Mouse (Mus musculus) forebrain, postnatal 0 days (tissue): Measurements from ENCODE around the gene Slit1. TPM values are rescaled to one million over a fixed set of nuclear protein-coding genes. Genes with fewer than 3 reads are reported as not detected.
A peak's percentile ranks its signal among the peaks of the same experiment; 100 is the strongest.

Experiments used
- ATAC-seq: fragments of 200-750 bp; cut with Nextera tagmentation; 2 replicates; pipeline ENCODE4 v1.8.0; 2017; ENCODE audit warnings: mild to moderate bottlenecking, moderate library complexity
- DNase-seq: peaks from one replicate; pipeline ENCODE4 v3.0.0-alpha.2; 2015
- H3K27ac ChIP-seq: fragments of 300-500 bp; sonication (generic); 2 replicates; pipeline ENCODE4 v1.5.1; 2014; ENCODE audit warnings: low read depth, mild to moderate bottlenecking, antibody characterized with exemption, low read length, moderate library complexity, mixed read lengths
- H3K27me3 ChIP-seq: fragments of 300-500 bp; sonication (generic); 2 replicates; pipeline ENCODE4 v1.6.1; 2014; ENCODE audit warnings: mild to moderate bottlenecking, low read length, mixed read lengths; ENCODE audit not compliant: insufficient read depth
- H3K36me3 ChIP-seq: fragments of 300-500 bp; sonication (generic); 2 replicates; pipeline ENCODE4 v1.6.1; 2014; ENCODE audit warnings: mild to moderate bottlenecking, moderate library complexity; ENCODE audit not compliant: insufficient read depth
- H3K4me1 ChIP-seq: fragments of 300-500 bp; sonication (generic); 2 replicates; pipeline ENCODE4 v1.6.1; 2014; ENCODE audit warnings: antibody characterized with exemption; ENCODE audit not compliant: insufficient read depth
- H3K4me2 ChIP-seq: fragments of 300-500 bp; sonication (generic); 2 replicates; pipeline ENCODE4 v1.6.1; 2014; ENCODE audit warnings: low read depth, mild to moderate bottlenecking, moderate library complexity
- H3K4me3 ChIP-seq: fragments of 300-500 bp; sonication (generic); 2 replicates; pipeline ENCODE4 v1.5.1; 2014; ENCODE audit warnings: low read depth, low read length, mixed read lengths
- H3K9ac ChIP-seq: fragments of 300-500 bp; sonication (generic); 2 replicates; pipeline ENCODE4 v1.6.1; 2014; ENCODE audit warnings: mild to moderate bottlenecking
- H3K9me3 ChIP-seq: fragments of 300-500 bp; sonication (generic); 2 replicates; pipeline ENCODE4 v1.6.1; 2016; ENCODE audit warnings: low read length
- CTCF ChIP-seq: sonication (generic); IDR thresholded peaks from 2 replicates; pipeline ENCODE4 v1.5.1; 2016; ENCODE audit warnings: antibody characterized with exemption, control low read depth, low read depth
- WGBS: fragments of 180-500 bp; shearing (Covaris S2); extraction: QIAGEN DNeasy Blood & Tissue Kit; methylation state at CpG from one replicate; pipeline ENCODE4 v1.1.7; 2014; 5-methylcytosine and 5-hydroxymethylcytosine counted together
- polyA plus RNA-seq: library from polyadenylated mRNA; unstranded; fragments of >200 nt; fragmentation: Nextera tagmentation; extraction: Ambion mirVana; gene quantifications from 2 replicates; pipeline ENCODE4 v1.2.1, GENCODE M21; 2015
- total RNA-seq: library from RNA; depleted of rRNA; stranded (reverse); fragments of >200 nt; gene quantifications from 2 replicates; pipeline ENCODE4 v1.2.3, GENCODE M21; 2014

Slit1 gene
- total and polyA plus RNA-seq, 2 experiments from 2014 or later = 13.4 to 61.8 TPM

DNA sequence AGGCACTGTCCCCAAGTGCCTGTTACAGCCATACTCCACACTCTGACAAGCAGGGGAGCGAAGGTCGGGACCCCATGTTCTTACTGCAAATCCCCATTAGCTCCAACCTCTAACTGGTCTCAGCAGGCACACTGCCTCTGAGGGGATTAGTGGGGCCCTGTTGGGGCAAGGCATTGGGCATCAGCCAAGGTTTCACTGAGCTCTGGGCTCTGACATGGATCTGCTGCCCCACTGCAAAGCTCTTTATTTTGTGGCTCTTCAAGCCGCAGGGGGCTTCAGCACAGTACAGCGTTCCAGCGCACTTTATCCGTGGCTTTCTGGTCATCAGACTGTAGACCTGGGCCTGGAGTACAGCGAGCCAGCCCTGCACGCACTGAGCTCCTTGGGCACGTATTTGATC is 86.0 kb downstream of the Slit1 start:
- Histone ChIP-seq H3K4me3 (no peak overlapping the region), H3K27ac (no peak overlapping the region), H3K9ac (no peak overlapping the region), H3K9me3 (no peaks in the 10 kb centered on the region), H3K36me3 (no peaks in the 10 kb centered on the region), H3K27me3 (no peaks in the 10 kb centered on the region; the same call in 1 of the 2 replicates), H3K4me1 (peaks cover 19% of the 10 kb centered on the region), H3K4me2 (no peak overlapping the region)
- 15% methylated on average over 9 of the region's 9 CpGs for WGBS
- TF ChIP-seq CTCF = no peak
- ATAC-seq (no peak), DNase-seq (no peak)

DNA sequence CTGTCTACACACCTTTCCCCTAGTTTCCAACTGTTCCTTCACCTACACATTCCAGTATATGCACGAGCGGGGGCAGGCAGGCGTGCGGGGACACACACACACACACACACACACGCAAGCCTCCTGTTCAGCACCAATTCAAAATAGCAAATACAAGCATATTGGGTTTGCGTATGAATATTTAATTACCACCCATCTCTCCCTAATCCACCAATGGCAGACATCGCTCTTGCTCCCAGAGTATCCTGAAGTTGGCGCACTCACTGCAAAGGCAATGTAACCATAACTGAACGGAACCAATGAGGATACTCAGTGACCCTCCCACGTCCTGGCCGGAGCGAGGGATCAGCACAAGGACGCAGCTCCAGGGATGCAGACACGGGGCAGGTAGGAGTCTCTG is 86.8 kb downstream of the Slit1 start:
- H3K27ac ChIP-seq = no peak overlapping the region

DNA sequence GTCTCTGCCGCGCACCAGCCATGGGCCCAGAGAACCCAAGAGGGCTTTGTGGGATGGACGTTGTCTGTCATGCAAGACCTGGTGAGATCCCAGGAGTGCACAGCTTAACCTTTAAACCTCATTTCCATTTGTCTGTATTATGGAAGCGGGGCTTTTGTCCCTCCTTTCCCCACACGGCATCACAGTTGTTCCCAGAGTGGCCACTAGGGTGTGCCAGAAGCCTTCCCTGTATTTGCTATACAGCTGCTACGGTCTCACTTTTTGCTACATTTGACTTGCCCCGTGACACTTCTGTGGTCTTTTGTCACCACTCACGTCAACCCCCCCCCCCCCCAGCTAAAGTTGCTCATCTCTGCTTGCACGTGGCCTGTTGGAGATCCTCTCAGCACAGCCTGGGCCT is 87.5 kb downstream of the Slit1 start:
- Histone ChIP-seq H3K27me3 (no peaks in the 10 kb centered on the region; the same call in 1 of the 2 replicates), H3K4me3 (no peak overlapping the region), H3K9me3 (no peaks in the 10 kb centered on the region), H3K27ac (no peak overlapping the region), H3K36me3 (no peaks in the 10 kb centered on the region), H3K9ac (peak overlapping the region; percentile 28; the same call in 1 of the 2 replicates), H3K4me1 (peaks cover 17% of the 10 kb centered on the region), H3K4me2 (no peak overlapping the region)
- DNase-seq (peak; percentile 88), ATAC-seq (peak; percentile 61; the same call in 1 of the 2 replicates)
- 5% methylated on average over 9 of the region's 9 CpGs for WGBS
- peak; percentile 92 for TF ChIP-seq CTCF

More for the DNA sequence above, 86.8 kb downstream of the Slit1 start:
- TF ChIP-seq CTCF = no peak
- Histone ChIP-seq H3K4me1 (peaks cover 19% of the 10 kb centered on the region), H3K9ac (no peak overlapping the region), H3K4me3 (no peak overlapping the region), H3K36me3 (no peaks in the 10 kb centered on the region), H3K9me3 (no peaks in the 10 kb centered on the region), H3K27me3 (no peaks in the 10 kb centered on the region; the same call in 1 of the 2 replicates), H3K4me2 (no peak overlapping the region)
- DNase-seq = no peak
- no peak for ATAC-seq
- WGBS = 74% methylated on average over 14 of the region's 14 CpGs

DNA sequence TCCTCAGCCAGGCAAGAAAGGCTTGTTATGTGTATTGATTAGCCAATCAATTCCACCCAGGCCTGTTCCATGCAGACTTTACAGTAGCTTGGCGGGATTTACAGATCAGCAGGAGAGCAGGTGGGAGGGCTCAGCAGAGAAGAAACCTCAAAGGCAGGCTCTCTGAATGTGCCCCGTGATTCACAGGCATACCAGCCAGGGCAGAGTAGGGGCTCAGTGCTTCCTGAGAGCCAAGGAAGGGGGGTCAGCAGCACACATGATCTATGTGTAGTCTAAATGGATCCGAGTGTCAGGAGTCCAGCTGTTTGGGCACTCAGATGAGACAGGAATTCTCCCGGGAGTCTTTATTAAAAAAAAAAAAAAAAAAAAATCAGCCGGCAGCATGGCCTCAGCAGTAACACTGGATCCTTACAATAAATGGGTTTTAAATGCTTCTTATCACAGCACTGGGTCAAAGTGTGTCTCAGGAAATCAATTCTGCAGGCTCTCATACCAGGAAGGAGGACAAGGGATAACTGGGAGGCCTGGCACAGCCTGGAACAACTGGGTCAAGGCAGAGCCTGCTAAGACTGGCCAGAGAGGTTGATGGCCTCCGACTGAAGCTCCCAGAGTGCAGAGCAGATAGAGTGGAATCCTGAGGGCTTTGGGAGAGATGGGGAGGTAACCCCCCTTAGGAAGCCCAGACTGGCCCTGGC is 88.2 kb downstream of the Slit1 start:
- WGBS = 20% methylated on average over 6 of the region's 6 CpGs
- no peak overlapping the region for H3K4me3 ChIP-seq
- H3K4me2 ChIP-seq = no peak overlapping the region
- ATAC-seq (no peak), DNase-seq (no peak)
- no peak overlapping the region for H3K9ac ChIP-seq
- H3K27me3 ChIP-seq = no peaks in the 10 kb centered on the region; the same call in 1 of the 2 replicates
- H3K9me3 ChIP-seq = no peaks in the 10 kb centered on the region
- H3K4me1 ChIP-seq = peaks cover 10% of the 10 kb centered on the region
- no peaks in the 10 kb centered on the region for H3K36me3 ChIP-seq
- H3K27ac ChIP-seq = no peak overlapping the region
- no peak for TF ChIP-seq CTCF

GRCm38 (mm10) chr19:41651967-41652366 is 91.5 kb downstream of the Slit1 start:
- 16% methylated on average over 10 of the region's 10 CpGs for WGBS
- H3K27ac ChIP-seq = no peak overlapping the region
- no peaks in the 10 kb centered on the region for H3K27me3 ChIP-seq
- H3K4me2 ChIP-seq = no peak overlapping the region
- H3K4me3 ChIP-seq = no peak overlapping the region
- 0 out of 2 replicates have a peak, but pooled peaks cover 4% of the 10 kb centered on the region for H3K4me1 ChIP-seq
- no peaks in the 10 kb centered on the region; the same call in 1 of the 2 replicates for H3K36me3 ChIP-seq
- ATAC-seq (peak; percentile 55), DNase-seq (peak; percentile 75)
- no peak overlapping the region for H3K9ac ChIP-seq
- H3K9me3 ChIP-seq = no peaks in the 10 kb centered on the region
- no peak for TF ChIP-seq CTCF

DNA sequence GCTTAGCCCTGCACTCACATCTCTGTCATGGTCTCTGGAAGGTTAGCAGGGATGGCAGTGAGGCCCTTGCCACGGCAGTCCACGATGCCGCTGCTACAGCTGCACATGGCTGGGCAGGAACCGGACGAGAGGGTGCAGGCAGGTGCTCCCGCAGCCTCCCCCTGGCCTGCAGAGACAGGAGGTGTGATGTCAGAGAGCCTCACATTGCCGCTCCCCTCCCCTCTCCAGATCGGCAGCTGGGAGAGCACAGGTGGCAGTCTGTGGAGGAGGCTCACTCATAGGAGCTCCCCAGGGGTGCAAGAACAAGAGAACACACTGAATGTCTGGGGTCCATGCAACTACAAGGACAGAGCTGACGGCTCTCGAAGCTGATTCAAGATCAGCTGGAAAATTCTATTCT is 94.1 kb downstream of the Slit1 start:
- H3K36me3 ChIP-seq = peaks cover 3% of the 10 kb centered on the region; the same call in 1 of the 2 replicates
- 43% methylated on average over 10 of the region's 10 CpGs for WGBS
- H3K4me3 ChIP-seq = no peak overlapping the region
- TF ChIP-seq CTCF = no peak
- H3K27ac ChIP-seq = no peak overlapping the region
- no peak overlapping the region for H3K9ac ChIP-seq
- no peak for ATAC-seq
- no peaks in the 10 kb centered on the region for H3K9me3 ChIP-seq
- H3K4me2 ChIP-seq = no peak overlapping the region
- H3K4me1 ChIP-seq = no peaks in the 10 kb centered on the region
- no peaks in the 10 kb centered on the region for H3K27me3 ChIP-seq
- DNase-seq = no peak

DNA sequence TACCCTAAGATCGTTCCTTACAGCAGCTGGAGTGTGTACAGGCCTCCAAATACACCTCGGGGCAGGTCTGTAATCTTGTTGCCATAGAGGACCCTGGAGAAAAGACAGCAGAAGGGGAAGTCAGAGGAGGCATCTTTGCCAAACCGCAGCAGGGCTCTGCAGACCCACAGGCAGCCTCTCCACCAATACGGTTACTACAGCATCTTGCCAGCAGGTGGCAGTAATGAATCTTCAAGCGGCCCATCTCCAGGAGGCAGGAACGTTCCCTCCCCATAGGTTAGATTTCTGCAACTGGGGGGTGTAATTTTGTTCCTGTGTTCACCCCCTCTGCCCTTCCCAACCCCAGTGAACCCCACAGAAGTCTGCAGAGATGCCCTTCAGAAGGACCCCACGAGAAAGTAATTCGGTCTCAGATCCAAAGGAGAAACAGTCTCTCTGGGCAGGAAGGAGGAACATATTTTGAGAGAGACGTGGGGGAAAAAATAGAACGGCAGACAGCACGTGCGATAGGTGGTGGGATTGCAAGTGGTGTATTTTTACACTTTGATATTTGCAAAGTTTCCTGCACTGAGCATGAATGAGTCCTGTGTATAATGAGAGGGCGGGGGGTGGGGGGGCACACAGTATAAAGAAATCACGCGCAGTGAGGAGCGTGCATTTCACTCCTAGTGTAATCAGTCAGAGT is 96.4 kb downstream of the Slit1 start:
- H3K9ac ChIP-seq = no peak overlapping the region
- WGBS = 36% methylated on average over 16 of the region's 16 CpGs
- H3K4me3 ChIP-seq = no peak overlapping the region
- ATAC-seq (peak; percentile 80), DNase-seq (peak; percentile 91)
- H3K9me3 ChIP-seq = no peaks in the 10 kb centered on the region
- peak; percentile 87 for TF ChIP-seq CTCF
- H3K27me3 ChIP-seq = no peaks in the 10 kb centered on the region
- H3K36me3 ChIP-seq = peaks cover 3% of the 10 kb centered on the region; the same call in 1 of the 2 replicates
- H3K4me2 ChIP-seq = peak overlapping the region; percentile 21; the same call in 1 of the 2 replicates
- no peaks in the 10 kb centered on the region for H3K4me1 ChIP-seq
- no peak overlapping the region for H3K27ac ChIP-seq
